Mouse (Mus musculus): ENCODE data around the gene 6330403K07Rik.

6330403K07Rik gene

GRCm38 (mm10) chr11:71033163-71033761, at the start of gene 6330403K07Rik:
Gene 6330403K07Rik (minus strand): TSS chr11:71033513.
- DNase-seq, result peak; percentile 24 to 40

- DNase-seq, result no peak
These were observed 43.0 kb upstream of the 6330403K07Rik start for GRCm38 (mm10) chr11:71076342-71076741.

GRCm38 (mm10) chr11:71052554-71052953, 19.2 kb upstream of the 6330403K07Rik start:
- DNase-seq, result peak in 1 of 2 experiments; percentile 14

GRCm38 (mm10) chr11:71039526-71040298, 6.4 kb upstream of the 6330403K07Rik start:
- no peak for DNase-seq

- peak; percentile 10 to 14 for DNase-seq
These were observed 686 bp downstream of the 6330403K07Rik start for GRCm38 (mm10) chr11:71032491-71033162.

GRCm38 (mm10) chr11:71032070-71032469, 1.2 kb downstream of the 6330403K07Rik start:
- DNase-seq, result no peak

- DNase-seq, result no peak
These were observed 3.8 kb downstream of the 6330403K07Rik start for GRCm38 (mm10) chr11:71029403-71030118.

- no peak for DNase-seq
These were observed 5.0 kb downstream of the 6330403K07Rik start for GRCm38 (mm10) chr11:71028280-71028679.

- DNase-seq, result peak; percentile 98
These were observed 13.9 kb downstream of the 6330403K07Rik start, which contains the start of the genes Mis12 and Derl2 for GRCm38 (mm10) chr11:71019201-71020068. Gene Mis12 (plus strand): TSS chr11:71019611. Gene Derl2 (minus strand): TSS chr11:71019841.

- DNase-seq, result no peak
These were observed 14.7 kb downstream of the 6330403K07Rik start for GRCm38 (mm10) chr11:71018416-71019200.

- DNase-seq, result no peak
These were observed 16.3 kb downstream of the 6330403K07Rik start for GRCm38 (mm10) chr11:71017051-71017450.

- no peak for DNase-seq
These were observed 20.6 kb downstream of the 6330403K07Rik start for GRCm38 (mm10) chr11:71012743-71013142.

- DNase-seq, result peak in 1 of 2 experiments; percentile 29
These were observed 25.0 kb downstream of the 6330403K07Rik start for GRCm38 (mm10) chr11:71008321-71008720.

GRCm38 (mm10) chr11:71007831-71008230, 25.5 kb downstream of the 6330403K07Rik start:
- no peak for DNase-seq

GRCm38 (mm10) chr11:71007026-71007425, 26.3 kb downstream of the 6330403K07Rik start:
- DNase-seq, result no peak

GRCm38 (mm10) chr11:71005046-71005445, 28.3 kb downstream of the 6330403K07Rik start:
- DNase-seq, result no peak

GRCm38 (mm10) chr11:71004316-71004773, 29.0 kb downstream of the 6330403K07Rik start, which contains the start of gene Dhx33:
Gene Dhx33 (minus strand): TSS chr11:71004437.
- peak; percentile 95 to 97 for DNase-seq

- DNase-seq, result no peak
These were observed 29.6 kb downstream of the 6330403K07Rik start for GRCm38 (mm10) chr11:71003611-71004315.

- DNase-seq, result no peak
These were observed 32.1 kb downstream of the 6330403K07Rik start for GRCm38 (mm10) chr11:71001167-71001566.

Measured in cerebellum, postnatal 25 days (tissue).